Mouse (Mus musculus) bone marrow, adult 2 months (tissue): ENCODE data around the gene Pde7b.

Source experiments
- CTCF ChIP-seq: fragments of 200-500 bp; IDR thresholded peaks from 2 replicates; pipeline ENCODE4 v1.5.1; 2011; ENCODE audit warnings: low read length, control low read depth; ENCODE audit not compliant: control insufficient read depth, insufficient read depth
- POLR2A ChIP-seq: fragments of 200-500 bp; IDR thresholded peaks from 2 replicates; pipeline ENCODE4 v1.6.1; 2011; ENCODE audit warnings: low read depth, mild to moderate bottlenecking, control low read depth, low read length, borderline replicate concordance; ENCODE audit not compliant: control insufficient read depth

- TF ChIP-seq CTCF (no peak), POLR2A (no peak)
Observed at GRCm38 (mm10) chr10:20479481-20479880, 245.4 kb downstream of the Pde7b start.
